Mouse (Mus musculus): ENCODE results near the gene 4930556J24Rik.
"Not testable (repeated sequence)": the region's sequence is repeated elsewhere in the genome, so short reads cannot be mapped to it uniquely, and the experiment has no call there.

DNA sequence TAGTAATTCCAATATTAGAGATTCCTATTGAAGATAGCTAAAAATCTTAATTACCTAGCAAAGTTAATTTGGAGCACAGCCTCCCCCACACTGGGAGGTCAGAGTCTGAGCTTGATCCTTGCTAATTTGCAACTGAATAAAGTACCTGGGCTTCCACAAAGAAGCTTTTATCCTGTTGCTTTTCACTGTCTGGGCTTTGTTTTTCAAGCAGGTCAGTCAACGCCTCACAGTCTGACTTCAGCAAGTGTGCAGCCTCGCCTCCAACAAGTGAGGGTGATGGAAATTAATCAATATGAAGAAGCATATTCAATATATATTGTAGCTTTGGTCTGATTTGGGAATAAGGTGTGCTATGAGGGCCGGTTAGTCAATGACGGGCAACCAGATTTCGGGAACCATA is 21.7 kb downstream of the 4930556J24Rik start:
- TF ChIP-seq GATA1 (IDR thresholded peaks at IDR 0.05; ENCODE audit: borderline replicate concordance, low read length); FLI1 (IDR thresholded peaks at IDR 0.05; ENCODE audit: low read length): not testable (repeated sequence)
